Mouse (Mus musculus): Measurements from ENCODE around the gene Gm3115.
"Not testable (repeated sequence)": the region's sequence is repeated elsewhere in the genome, so short reads cannot be mapped to it uniquely, and the experiment has no call there.

Gene Gm3115

GRCm38 (mm10) chr14:4083820-4084219 lies at the start of gene Gm3115:
Gene Gm3115, plus strand, starts transcription at chr14:4084120.
- DNase-seq (ENCODE audit: low spot score), result not testable (repeated sequence)

GRCm38 (mm10) chr14:4110426-4110825 lies 26.5 kb downstream of the Gm3115 start, which contains the start of gene Gm8108:
Gene Gm8108, plus strand, starts transcription at chr14:4110526.
- not testable (repeated sequence) for DNase-seq (ENCODE audit: low spot score)

GRCm38 (mm10) chr14:4141646-4142045 lies 57.7 kb downstream of the Gm3115 start:
- DNase-seq (ENCODE audit: low spot score), result not testable (repeated sequence)

Measured in T-cell, adult 2 months (primary cell).